Mouse (Mus musculus) midbrain, postnatal 0 days (tissue): Measurements from ENCODE around the gene Rnf150. TPM values are rescaled to one million over a fixed set of nuclear protein-coding genes. Genes with fewer than 3 reads are reported as not detected.

Experiments
- ATAC-seq: fragments of 200-750 bp; cut with Nextera tagmentation; 2 replicates; pipeline ENCODE4 v1.8.0; 2017; ENCODE audit warnings: moderate number of reproducible peaks, mild to moderate bottlenecking, moderate TSS enrichment, moderate library complexity; ENCODE audit not compliant: low FRiP score
- DNase-seq: peaks from one replicate; pipeline ENCODE4 v3.0.0-alpha.2; 2015; ENCODE audit warnings: low spot score
- H3K27ac ChIP-seq: fragments of 300-500 bp; sonication (generic); 2 replicates; pipeline ENCODE4 v1.5.1; 2014; ENCODE audit warnings: low read depth, mild to moderate bottlenecking, low read length, mixed read lengths
- H3K27me3 ChIP-seq: fragments of 300-500 bp; sonication (generic); 2 replicates; pipeline ENCODE4 v1.6.1; 2014; ENCODE audit warnings: low read length, control low read depth, mixed read lengths; ENCODE audit not compliant: insufficient read depth
- H3K36me3 ChIP-seq: fragments of 300-500 bp; sonication (generic); 2 replicates; pipeline ENCODE4 v1.6.1; 2014; ENCODE audit warnings: low read length, control low read depth, mixed read lengths; ENCODE audit not compliant: insufficient read depth
- H3K4me1 ChIP-seq: fragments of 300-500 bp; sonication (generic); 2 replicates; pipeline ENCODE4 v1.6.1; 2014; ENCODE audit warnings: mild to moderate bottlenecking, control low read depth, antibody characterized with exemption, low read length, mixed read lengths; ENCODE audit not compliant: insufficient read depth
- H3K4me2 ChIP-seq: fragments of 300-500 bp; sonication (generic); 2 replicates; pipeline ENCODE4 v1.6.1; 2014; ENCODE audit warnings: low read depth, mild to moderate bottlenecking, low read length, mixed read lengths; ENCODE audit not compliant: poor library complexity, severe bottlenecking
- H3K4me3 ChIP-seq: fragments of 300-500 bp; sonication (generic); 2 replicates; pipeline ENCODE4 v1.5.1; 2014; ENCODE audit warnings: low read depth, mild to moderate bottlenecking, low read length, moderate library complexity
- H3K9ac ChIP-seq: fragments of 300-500 bp; sonication (generic); replicated peaks from 2 replicates; pipeline ENCODE4 v1.6.1; 2014; ENCODE audit warnings: mild to moderate bottlenecking, low read length, moderate library complexity, mixed read lengths; ENCODE audit not compliant: poor library complexity, severe bottlenecking
- H3K9me3 ChIP-seq: fragments of 300-500 bp; sonication (generic); 2 replicates; pipeline ENCODE4 v1.6.1; 2016; ENCODE audit warnings: low read length, control low read depth
- CTCF ChIP-seq: IDR thresholded peaks from 2 replicates; pipeline ENCODE4 v1.5.1; 2016; ENCODE audit warnings: antibody characterized with exemption, mild to moderate bottlenecking
- WGBS: fragments of 180-500 bp; shearing (Covaris S2); extraction: QIAGEN DNeasy Blood & Tissue Kit; methylation state at CpG from one replicate; pipeline ENCODE4 v1.1.7; 2014; 5-methylcytosine and 5-hydroxymethylcytosine counted together
- polyA plus RNA-seq: library from polyadenylated mRNA; unstranded; fragments of >200 nt; fragmentation: Nextera tagmentation; extraction: Ambion mirVana; gene quantifications from 2 replicates; pipeline ENCODE4 v1.2.1, GENCODE M21; 2015
- total RNA-seq: library from RNA; depleted of rRNA; stranded (reverse); fragments of >200 nt; gene quantifications from 2 replicates; pipeline ENCODE4 v1.2.3, GENCODE M21; 2014; rRNA removed

The Rnf150 gene
- total RNA-seq (12.6 and 14.3 TPM in 2 replicates), polyA plus RNA-seq (1.5 and 1.9 TPM in 2 replicates)

- ATAC-seq = peak; percentile 89
- Histone ChIP-seq H3K4me2 (peak within 1 kb of the TSS; percentile 67), H3K4me3 (peak within 1 kb of the TSS; percentile 93), H3K9me3 (no peaks in the 10 kb centered on the region), H3K9ac (peak within 1 kb of the TSS; percentile 91), H3K36me3 (no peaks in the 10 kb centered on the region), H3K27ac (peak within 1 kb of the TSS; percentile 90), H3K27me3 (no peaks in the 10 kb centered on the region), H3K4me1 (peaks cover 13% of the 10 kb centered on the region; the same call in 1 of the 2 replicates)
- under 1% methylated on average over 31 of the region's 39 CpGs for WGBS
- peak; percentile 93 for DNase-seq
- peak; percentile 91 for TF ChIP-seq CTCF
These were observed at the start of gene Rnf150 for GRCm38 (mm10) chr8:82863041-82863744. TSS of gene Rnf150 (plus strand) at chr8:82863356.

GRCm38 (mm10) chr8:82826135-82827046 is 36.8 kb upstream of the Rnf150 start:
- WGBS = 55% methylated on average over 11 of the region's 11 CpGs
- DNase-seq = no peak

GRCm38 (mm10) chr8:82840415-82840814 is 22.7 kb upstream of the Rnf150 start:
- Histone ChIP-seq H3K36me3 (no peaks in the 10 kb centered on the region), H3K4me1 (no peaks in the 10 kb centered on the region), H3K27me3 (no peaks in the 10 kb centered on the region), H3K27ac (no peak overlapping the region), H3K4me2 (no peak overlapping the region), H3K9me3 (no peaks in the 10 kb centered on the region), H3K9ac (no peak overlapping the region), H3K4me3 (no peak overlapping the region)
- ATAC-seq = no peak
- no peak for DNase-seq
- TF ChIP-seq CTCF = no peak
- WGBS = 81% methylated on average over 3 of the region's 3 CpGs

More at GRCm38 (mm10) chr8:82826135-82827046, 36.8 kb upstream of the Rnf150 start:
- Histone ChIP-seq H3K27ac (no peak overlapping the region), H3K9me3 (no peaks in the 10 kb centered on the region), H3K4me3 (no peak overlapping the region), H3K4me1 (no peaks in the 10 kb centered on the region), H3K36me3 (no peaks in the 10 kb centered on the region), H3K4me2 (no peak overlapping the region), H3K9ac (no peak overlapping the region), H3K27me3 (no peaks in the 10 kb centered on the region)
- 0 out of 2 replicates have a peak, but pooled peaks have one; percentile 23 for ATAC-seq
- TF ChIP-seq CTCF = no peak

- H3K36me3 ChIP-seq = no peaks in the 10 kb centered on the region
- DNase-seq (no peak), ATAC-seq (no peak)
- no peak overlapping the region for H3K4me3 ChIP-seq
- no peaks in the 10 kb centered on the region for H3K4me1 ChIP-seq
- H3K4me2 ChIP-seq = no peak overlapping the region
- no peak overlapping the region for H3K9ac ChIP-seq
- no peak for TF ChIP-seq CTCF
- H3K27ac ChIP-seq = no peak overlapping the region
- no peaks in the 10 kb centered on the region for H3K9me3 ChIP-seq
- WGBS = 38% methylated on average over 1 of the region's 1 CpGs
- H3K27me3 ChIP-seq = no peaks in the 10 kb centered on the region
These were observed 22.2 kb upstream of the Rnf150 start for GRCm38 (mm10) chr8:82840963-82841362.

- H3K9me3 ChIP-seq = no peaks in the 10 kb centered on the region
- H3K36me3 ChIP-seq = no peaks in the 10 kb centered on the region
- DNase-seq = peak; percentile 58
- H3K4me2 ChIP-seq = no peak overlapping the region
- ATAC-seq = no peak
- no peaks in the 10 kb centered on the region for H3K27me3 ChIP-seq
- H3K9ac ChIP-seq = no peak overlapping the region
- peak; percentile 78 for TF ChIP-seq CTCF
- H3K4me1 ChIP-seq = no peaks in the 10 kb centered on the region
- no peak overlapping the region for H3K4me3 ChIP-seq
- no peak overlapping the region for H3K27ac ChIP-seq
- WGBS = 65% methylated on average over 6 of the region's 6 CpGs
These were observed 21.5 kb upstream of the Rnf150 start for GRCm38 (mm10) chr8:82841520-82842142.
